Mouse (Mus musculus) embryonic facial prominence, embryonic 15.5 days (tissue): ENCODE measurements around the gene Vmn1r181. TPM values are rescaled to one million over a fixed set of nuclear protein-coding genes. Genes with fewer than 3 reads are reported as not detected.
"Not testable (repeated sequence)": the region's sequence is repeated elsewhere in the genome, so short reads cannot be mapped to it uniquely, and the experiment has no call there.

Experiments
- ATAC-seq: fragments of 200-750 bp; cut with Nextera tagmentation; 2 replicates; pipeline ENCODE4 v1.8.0; 2017; ENCODE audit warnings: low read depth, moderate TSS enrichment; ENCODE audit not compliant: insufficient number of reproducible peaks, low FRiP score, low TSS enrichment
- H3K27ac ChIP-seq: fragments of 300-500 bp; sonication (generic); replicated peaks from 2 replicates; pipeline ENCODE4 v1.5.1; 2015; ENCODE audit warnings: mild to moderate bottlenecking, inconsistent platforms
- H3K27me3 ChIP-seq: fragments of 300-500 bp; sonication (generic); 2 replicates; pipeline ENCODE4 v1.6.1; 2015; ENCODE audit warnings: inconsistent platforms
- H3K36me3 ChIP-seq: fragments of 300-500 bp; sonication (generic); 2 replicates; pipeline ENCODE4 v1.6.1; 2015; ENCODE audit warnings: mild to moderate bottlenecking, inconsistent platforms
- H3K4me1 ChIP-seq: fragments of 300-500 bp; sonication (generic); 2 replicates; pipeline ENCODE4 v1.6.1; 2015; ENCODE audit warnings: inconsistent platforms
- H3K4me2 ChIP-seq: fragments of 300-500 bp; sonication (generic); replicated peaks from 2 replicates; pipeline ENCODE4 v1.6.1; 2015; ENCODE audit warnings: mild to moderate bottlenecking, inconsistent platforms
- H3K4me3 ChIP-seq: fragments of 300-500 bp; sonication (generic); replicated peaks from 2 replicates; pipeline ENCODE4 v1.5.1; 2015; ENCODE audit warnings: mild to moderate bottlenecking, inconsistent platforms
- H3K9ac ChIP-seq: fragments of 300-500 bp; sonication (generic); 2 replicates; pipeline ENCODE4 v1.6.1; 2015; ENCODE audit warnings: inconsistent platforms
- H3K9me3 ChIP-seq: fragments of 300-500 bp; sonication (generic); replicated peaks from 2 replicates; pipeline ENCODE4 v1.6.1; 2016; ENCODE audit warnings: inconsistent platforms
- WGBS: fragments of 180-500 bp; shearing (Covaris S2); methylation state at CpG from one replicate; pipeline ENCODE4 v1.1.7; 2015; 5-methylcytosine and 5-hydroxymethylcytosine counted together
- polyA plus RNA-seq: library from polyadenylated mRNA; unstranded; fragments of >200 nt; fragmentation: Nextera tagmentation; extraction: Ambion mirVana; gene quantifications from 2 replicates; pipeline ENCODE4 v1.2.1, GENCODE M21; 2015

Gene Vmn1r181
- not detected in 2 replicates for polyA plus RNA-seq

GRCm38 (mm10) chr7:23974315-23974714 is at the start of gene Vmn1r181:
TSS of gene Vmn1r181 (plus strand) at chr7:23974615.
- WGBS, result 75% methylated on average over 9 of the region's 9 CpGs
- not testable (repeated sequence) for H3K9ac ChIP-seq, H3K4me2 ChIP-seq, H3K9me3 ChIP-seq, H3K4me1 ChIP-seq, ATAC-seq, H3K4me3 ChIP-seq, H3K27me3 ChIP-seq, H3K36me3 ChIP-seq, H3K27ac ChIP-seq

GRCm38 (mm10) chr7:23926678-23927077 is 47.7 kb upstream of the Vmn1r181 start, which contains the start of gene Vmn1r179:
TSS of gene Vmn1r179 (plus strand) at chr7:23926978.
- Histone ChIP-seq H3K4me1 (no peaks in the 10 kb centered on the region), H3K4me3 (no peak within 1 kb of the TSS), H3K27me3 (no peaks in the 10 kb centered on the region), H3K27ac (no peak within 1 kb of the TSS), H3K36me3 (no peaks in the 10 kb centered on the region), H3K9me3 (no peaks in the 10 kb centered on the region), H3K9ac (no peak within 1 kb of the TSS), H3K4me2 (no peak within 1 kb of the TSS)
- WGBS, result 35% methylated on average over 2 of the region's 2 CpGs
- ATAC-seq, result no peak

GRCm38 (mm10) chr7:23950332-23950731 is 24.1 kb upstream of the Vmn1r181 start, which contains the start of gene Vmn1r180:
TSS of gene Vmn1r180 (plus strand) at chr7:23950632.
- H3K9me3 ChIP-seq, result no peaks in the 10 kb centered on the region
- no peaks in the 10 kb centered on the region for H3K36me3 ChIP-seq
- no peak for ATAC-seq
- no peak within 1 kb of the TSS for H3K27ac ChIP-seq
- H3K27me3 ChIP-seq, result no peaks in the 10 kb centered on the region
- H3K9ac ChIP-seq, result no peak within 1 kb of the TSS
- H3K4me3 ChIP-seq, result no peak within 1 kb of the TSS
- H3K4me2 ChIP-seq, result no peak within 1 kb of the TSS
- H3K4me1 ChIP-seq, result no peaks in the 10 kb centered on the region

GRCm38 (mm10) chr7:23968044-23968443 is 6.4 kb upstream of the Vmn1r181 start:
- H3K9me3 ChIP-seq, H3K27ac ChIP-seq, H3K4me1 ChIP-seq, ATAC-seq, H3K27me3 ChIP-seq, H3K9ac ChIP-seq, H3K4me3 ChIP-seq, H3K36me3 ChIP-seq, H3K4me2 ChIP-seq: not testable (repeated sequence)
- WGBS, result 57% methylated on average over 3 of the region's 3 CpGs

GRCm38 (mm10) chr7:24001391-24001790 is 27.0 kb downstream of the Vmn1r181 start, which contains the start of gene V1rd19:
TSS of gene V1rd19 (plus strand) at chr7:24001691.
- no peaks in the 10 kb centered on the region for H3K9me3 ChIP-seq
- WGBS, result 54% methylated on average over 2 of the region's 2 CpGs
- H3K36me3 ChIP-seq, result no peaks in the 10 kb centered on the region
- H3K27me3 ChIP-seq, result no peaks in the 10 kb centered on the region
- H3K4me2 ChIP-seq, result no peak within 1 kb of the TSS
- no peaks in the 10 kb centered on the region for H3K4me1 ChIP-seq
- H3K9ac ChIP-seq, result no peak within 1 kb of the TSS
- H3K4me3 ChIP-seq, result no peak within 1 kb of the TSS
- H3K27ac ChIP-seq, result no peak within 1 kb of the TSS
- no peak for ATAC-seq

Other genes starting within 250 kb of the Vmn1r181 start
- gene Vmn1r174, start 222.3 kb upstream of the Vmn1r181 start, polyA plus RNA-seq, result not detected in 2 replicates
- not detected in 2 replicates for gene Vmn1r175, start 164.0 kb upstream of the Vmn1r181 start, polyA plus RNA-seq
- gene Vmn1r176, start 137.2 kb upstream of the Vmn1r181 start, polyA plus RNA-seq, result 0.12 TPM in 1 of 2 replicates, not detected in the other
- not detected in 2 replicates for gene Vmn1r177, start 108.2 kb upstream of the Vmn1r181 start, polyA plus RNA-seq
- gene Vmn1r178, start 82.6 kb upstream of the Vmn1r181 start, polyA plus RNA-seq, result 0.11 TPM in 1 of 2 replicates, not detected in the other
- not detected in 2 replicates for gene Vmn1r179, start 47.6 kb upstream of the Vmn1r181 start, polyA plus RNA-seq
- gene Vmn1r180, start 24.0 kb upstream of the Vmn1r181 start, polyA plus RNA-seq, result not detected in 2 replicates
- gene V1rd19, start 27.1 kb downstream of the Vmn1r181 start, polyA plus RNA-seq, result not detected in 2 replicates
- gene Vmn1r183, start 78.6 kb downstream of the Vmn1r181 start, polyA plus RNA-seq, result 0.01 TPM in 1 of 2 replicates, not detected in the other
- 19.4 and 20.3 TPM in 2 replicates for gene Zfp180, start 107.3 kb downstream of the Vmn1r181 start, polyA plus RNA-seq
- 9.8 and 9.9 TPM in 2 replicates for gene Zfp112, start 137.7 kb downstream of the Vmn1r181 start, polyA plus RNA-seq
- 20.7 and 21.0 TPM in 2 replicates for gene Zfp235, start 159.6 kb downstream of the Vmn1r181 start, polyA plus RNA-seq
- gene Zfp114, start 200.4 kb downstream of the Vmn1r181 start, polyA plus RNA-seq, result 6.4 and 6.5 TPM in 2 replicates
- 10.8 and 11.4 TPM in 2 replicates for gene Zfp111, start 236.8 kb downstream of the Vmn1r181 start, polyA plus RNA-seq